ENCODE assay signal across 21 mouse cellular contexts in the genomic region with DNA sequence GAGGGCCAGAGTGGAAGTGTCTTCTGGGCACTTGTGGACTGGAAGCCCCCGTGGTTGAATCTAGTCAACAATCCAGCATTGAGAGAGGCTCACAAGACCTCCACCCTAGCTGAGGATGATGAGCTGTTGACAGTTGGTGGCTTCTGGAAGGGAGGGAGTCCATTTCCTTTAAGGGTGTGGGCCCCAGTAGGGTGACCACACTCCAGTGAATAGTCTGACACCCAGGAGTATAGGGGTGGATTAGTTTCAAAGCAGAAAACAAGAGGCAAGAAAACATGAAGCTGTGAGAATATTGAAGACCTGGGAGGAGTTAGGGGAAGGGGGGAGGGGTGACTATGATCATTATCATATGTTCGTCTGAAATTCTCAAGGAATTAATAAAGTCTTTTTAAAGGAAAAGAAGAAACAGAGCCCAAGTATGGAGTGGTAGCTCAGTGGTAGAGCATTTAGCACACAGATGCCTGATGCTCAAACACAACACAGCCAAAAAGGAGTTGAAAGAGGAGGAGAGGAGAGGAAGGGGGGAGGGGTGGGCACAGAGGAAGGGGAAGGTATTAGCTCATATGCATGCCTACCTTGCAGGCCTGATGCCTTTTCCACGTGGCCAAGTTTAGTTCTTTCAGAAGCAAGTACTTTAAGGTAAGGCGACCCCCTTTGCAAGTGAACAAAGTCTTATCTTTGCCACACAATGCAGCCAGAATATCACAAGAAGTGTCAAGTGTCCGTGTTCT. TPM values are rescaled to one million over a fixed set of nuclear protein-coding genes. Genes with fewer than 3 reads are reported as not detected.
DNase-seq lines count a peak whose midpoint lies in the region; ATAC-seq and TF ChIP-seq lines count a peak whose summit lies in the region.
"Had no signal": no experiment of that assay in that cellular context is flagged by ENCODE, and none has a peak within 500 bp of the region (broad histone marks: within the 10 kb centered on the region; RNA-seq: fewer than 3 reads in every experiment).

No protein-coding gene starts in this region.

- WGBS in liver, postnatal 0 days (ENCODE audit: insufficient replicate concordance), result 29% methylated on average over 5 of the region's 5 CpGs
- 64% methylated on average over 5 of the region's 5 CpGs for WGBS in midbrain, embryonic 15.5 days

- no peak for TF ChIP-seq CTCF in liver, postnatal 0 days (IDR thresholded peaks at IDR 0.05; ENCODE audit: low read depth)

- no peak overlapping the region for H3K9ac ChIP-seq in liver, postnatal 0 days (replicated peaks)
- no peak overlapping the region for H3K9ac ChIP-seq in midbrain, embryonic 15.5 days
- H3K9ac ChIP-seq: heart, embryonic 12.5 days; limb, embryonic 15.5 days; neural tube, embryonic 15.5 days had no signal

- H3K4me2 ChIP-seq in liver, postnatal 0 days (ENCODE audit: low read depth, low read length), result no peak overlapping the region
- no peak overlapping the region for H3K4me2 ChIP-seq in midbrain, embryonic 15.5 days
- H3K4me2 ChIP-seq: heart, embryonic 12.5 days; limb, embryonic 15.5 days; neural tube, embryonic 15.5 days had no signal

- peak overlapping the region; percentile 31; the same call in 1 of the 2 replicates for H3K27ac ChIP-seq in liver, postnatal 0 days (ENCODE audit: low read depth)
- no peak overlapping the region for H3K27ac ChIP-seq in midbrain, embryonic 15.5 days
- H3K27ac ChIP-seq: limb, embryonic 15.5 days; midbrain, embryonic 10.5 days; neural tube, embryonic 15.5 days had no signal

- no peaks in the 10 kb centered on the region for H3K9me3 ChIP-seq in liver, postnatal 0 days (ENCODE audit: low read length)
- H3K9me3 ChIP-seq in midbrain, embryonic 15.5 days, result no peaks in the 10 kb centered on the region
- H3K9me3 ChIP-seq: heart, embryonic 12.5 days; limb, embryonic 15.5 days; midbrain, embryonic 10.5 days; neural tube, embryonic 15.5 days had no signal

- H3K36me3 ChIP-seq in liver, postnatal 0 days (replicated peaks; ENCODE audit: insufficient read depth, low read length), result no peaks in the 10 kb centered on the region
- no peaks in the 10 kb centered on the region for H3K36me3 ChIP-seq in midbrain, embryonic 15.5 days (replicated peaks)
- H3K36me3 ChIP-seq: heart, embryonic 12.5 days; limb, embryonic 15.5 days; midbrain, embryonic 10.5 days; neural tube, embryonic 15.5 days had no signal

- no peak for TF ChIP-seq EP300 in liver, postnatal 0 days (IDR thresholded peaks at IDR 0.05; ENCODE audit: low read depth)

- ATAC-seq in common myeloid progenitor, adult 5-6 weeks (replicated peaks; ENCODE audit: low read depth, poor library complexity, severe bottlenecking), result peak; percentile 75
- ATAC-seq in liver, postnatal 0 days, result 0 out of 2 replicates have a peak, but pooled peaks have one; percentile 49
- no peak for ATAC-seq in midbrain, embryonic 15.5 days (replicated peaks)
- ATAC-seq: Patski had no signal

- H3K27me3 ChIP-seq in liver, postnatal 0 days (ENCODE audit: insufficient read depth, low read length), result no peaks in the 10 kb centered on the region
- H3K27me3 ChIP-seq in midbrain, embryonic 15.5 days (replicated peaks), result no peaks in the 10 kb centered on the region
- H3K27me3 ChIP-seq: heart, embryonic 12.5 days; limb, embryonic 15.5 days; neural tube, embryonic 15.5 days; Patski had no signal

- no peak overlapping the region for H3K4me3 ChIP-seq in liver, postnatal 0 days (ENCODE audit: low read depth, low read length)
- no peak overlapping the region for H3K4me3 ChIP-seq in midbrain, embryonic 15.5 days
- H3K4me3 ChIP-seq: heart, embryonic 12.5 days; limb, embryonic 15.5 days; midbrain, embryonic 10.5 days; neural tube, embryonic 15.5 days had no signal

- peaks cover 11% of the 10 kb centered on the region; the same call in 1 of the 2 replicates for H3K4me1 ChIP-seq in liver, postnatal 0 days (ENCODE audit: insufficient read depth)
- no peaks in the 10 kb centered on the region for H3K4me1 ChIP-seq in midbrain, embryonic 15.5 days
- H3K4me1 ChIP-seq: limb, embryonic 15.5 days; midbrain, embryonic 10.5 days had no signal

- DNase-seq in heart, adult 11 months, result peak; percentile 84
- no peak for DNase-seq in heart, postnatal 25 days (ENCODE audit: low spot score)
- peak; percentile 62 for DNase-seq in 416B (ENCODE audit: low read depth)
- no peak for DNase-seq in liver, postnatal 0 days
- no peak for DNase-seq in left cerebral cortex, postnatal 36 days (ENCODE audit: low spot score in 2 of 2)
- no peak for DNase-seq in layer of hippocampus, postnatal 36 days
- DNase-seq: adrenal gland, postnatal 36 days; cerebellum, adult 8-10 months; gastrocnemius, postnatal 36 days; heart, postnatal 4 days; kidney, adult 8-10 months; kidney, postnatal 4 days; lung, postnatal 10 days; right cerebral cortex, postnatal 25 days had no signal

- intact Hi-C loops in heart, postnatal 25 days (cut with DNase I), result no loop called here
- intact Hi-C loops in left cerebral cortex, postnatal 36 days (cut with DNase I), result no loop called here

RNA-seq across cellular contexts. Expression of a gene that starts 5.6 kb away (rescaled TPM):
- total RNA-seq in heart, postnatal 25 days (2021), result 10 to 100 TPM; 58.9 to 64.6 TPM
- 146 and 155 TPM in 2 replicates for total RNA-seq in common myeloid progenitor, adult 5-6 weeks (2017)
- polyA plus RNA-seq in liver, postnatal 0 days (2015; fragmentation: Nextera tagmentation; extraction: Ambion mirVana), result 60.3 and 60.6 TPM in 2 replicates
- 170 and 174 TPM in 2 replicates for polyA plus RNA-seq in midbrain, embryonic 15.5 days (2015; fragmentation: Nextera tagmentation; extraction: Ambion mirVana)
- total RNA-seq in left cerebral cortex, postnatal 36 days (2021), result 10 to 100 TPM; 81.4 to 90.6 TPM
- 10 to 100 TPM; 78.5 to 87.6 TPM for total RNA-seq in layer of hippocampus, postnatal 36 days (2021)

Comparison
In these comparisons a context has a peak if more than half of its experiments do, and no peak if none do; other contexts are left out.
1. DNase-seq: peak in heart, adult 11 months (single experiment) and 416B (single experiment); none in heart, postnatal 25 days (single experiment), liver, postnatal 0 days (single experiment), left cerebral cortex, postnatal 36 days (0 of 2) and layer of hippocampus, postnatal 36 days (0 of 2).